Mouse (Mus musculus) forebrain, embryonic 12.5 days (tissue): ENCODE results near the gene Dnajc22. TPM values are rescaled to one million over a fixed set of nuclear protein-coding genes. Genes with fewer than 3 reads are reported as not detected.

Source experiments
- ATAC-seq: fragments of 200-750 bp; cut with Nextera tagmentation; 2 replicates; pipeline ENCODE4 v1.8.0; 2017; ENCODE audit warnings: moderate TSS enrichment; ENCODE audit not compliant: low FRiP score
- H3K27ac ChIP-seq: fragments of 300-500 bp; sonication (generic); 2 replicates; pipeline ENCODE4 v1.5.1; 2016; ENCODE audit warnings: mild to moderate bottlenecking
- H3K27me3 ChIP-seq: fragments of 300-500 bp; sonication (generic); 2 replicates; pipeline ENCODE4 v1.6.1; 2016; ENCODE audit warnings: mild to moderate bottlenecking
- H3K36me3 ChIP-seq: fragments of 300-500 bp; sonication (generic); replicated peaks from 2 replicates; pipeline ENCODE4 v1.6.1; 2016; ENCODE audit warnings: mild to moderate bottlenecking
- H3K4me1 ChIP-seq: fragments of 300-500 bp; sonication (generic); 2 replicates; pipeline ENCODE4 v1.6.1; 2016
- H3K4me2 ChIP-seq: fragments of 300-500 bp; sonication (generic); 2 replicates; pipeline ENCODE4 v1.6.1; 2016; ENCODE audit warnings: mild to moderate bottlenecking, moderate library complexity
- H3K4me3 ChIP-seq: fragments of 300-500 bp; sonication (generic); replicated peaks from 2 replicates; pipeline ENCODE4 v1.5.1; 2016; ENCODE audit warnings: mild to moderate bottlenecking
- H3K9ac ChIP-seq: fragments of 300-500 bp; sonication (generic); 2 replicates; pipeline ENCODE4 v1.6.1; 2016; ENCODE audit warnings: mild to moderate bottlenecking
- H3K9me3 ChIP-seq: fragments of 300-500 bp; sonication (generic); 2 replicates; pipeline ENCODE4 v1.6.1; 2016
- whole genome bisulfite sequencing: fragments of 180-500 bp; shearing (Covaris S2); methylation state at CpG from one replicate; pipeline ENCODE4 v1.1.7; 2016; 5-methylcytosine and 5-hydroxymethylcytosine counted together
- polyA plus RNA-seq: library from polyadenylated mRNA; unstranded; fragments of >200 nt; fragmentation: Nextera tagmentation; extraction: Ambion mirVana; gene quantifications from 2 replicates; pipeline ENCODE4 v1.2.1, GENCODE M21; 2016

The Dnajc22 gene
- polyA plus RNA-seq, 1 experiment from 2014 or later: 1.0 TPM

- H3K27ac ChIP-seq: no peak overlapping the region
- peak; percentile 73 for ATAC-seq
- peak overlapping the region; percentile 27 for H3K4me3 ChIP-seq
- H3K9ac ChIP-seq: peak overlapping the region; percentile 40
- H3K9me3 ChIP-seq: no peaks in the 10 kb centered on the region
- peak overlapping the region; percentile 46 for H3K4me2 ChIP-seq
- H3K27me3 ChIP-seq: peaks cover 100% of the 10 kb centered on the region
- under 1% methylated on average over 21 of the region's 27 CpGs for WGBS
- peaks cover under 1% of the 10 kb centered on the region for H3K36me3 ChIP-seq
- H3K4me1 ChIP-seq: peaks cover 57% of the 10 kb centered on the region
Observed at GRCm38 (mm10) chr15:99088292-99088691, 4.7 kb upstream of the Dnajc22 start.

DNA sequence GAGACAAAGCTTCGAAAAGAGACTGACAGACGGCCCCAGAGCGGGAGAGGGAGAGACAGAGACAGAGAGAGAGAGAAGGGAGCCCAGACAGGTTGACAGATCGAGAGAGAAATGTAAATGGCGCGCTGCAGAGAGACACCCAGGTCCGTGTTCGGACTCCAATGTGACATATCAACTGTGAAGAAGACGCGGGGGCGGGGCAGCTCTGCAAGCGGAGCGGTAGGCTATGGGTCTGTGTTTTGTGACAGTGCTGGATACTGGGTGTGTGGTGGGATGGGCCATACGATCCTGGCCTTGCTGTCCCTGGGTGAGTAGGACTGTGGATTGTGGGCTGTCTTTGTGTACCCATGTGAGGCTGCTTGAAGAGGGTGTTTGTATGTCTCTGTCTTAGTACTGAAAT is 3.9 kb upstream of the Dnajc22 start:
- 9% methylated on average over 14 of the region's 14 CpGs for WGBS
- Histone ChIP-seq H3K4me1 (peaks cover 57% of the 10 kb centered on the region), H3K27me3 (peaks cover 99% of the 10 kb centered on the region), H3K4me2 (peak overlapping the region; percentile 46; the same call in 1 of the 2 replicates), H3K27ac (no peak overlapping the region), H3K9me3 (no peaks in the 10 kb centered on the region), H3K36me3 (no peaks in the 10 kb centered on the region), H3K9ac (no peak overlapping the region), H3K4me3 (no peak overlapping the region)
- ATAC-seq: no peak

DNA sequence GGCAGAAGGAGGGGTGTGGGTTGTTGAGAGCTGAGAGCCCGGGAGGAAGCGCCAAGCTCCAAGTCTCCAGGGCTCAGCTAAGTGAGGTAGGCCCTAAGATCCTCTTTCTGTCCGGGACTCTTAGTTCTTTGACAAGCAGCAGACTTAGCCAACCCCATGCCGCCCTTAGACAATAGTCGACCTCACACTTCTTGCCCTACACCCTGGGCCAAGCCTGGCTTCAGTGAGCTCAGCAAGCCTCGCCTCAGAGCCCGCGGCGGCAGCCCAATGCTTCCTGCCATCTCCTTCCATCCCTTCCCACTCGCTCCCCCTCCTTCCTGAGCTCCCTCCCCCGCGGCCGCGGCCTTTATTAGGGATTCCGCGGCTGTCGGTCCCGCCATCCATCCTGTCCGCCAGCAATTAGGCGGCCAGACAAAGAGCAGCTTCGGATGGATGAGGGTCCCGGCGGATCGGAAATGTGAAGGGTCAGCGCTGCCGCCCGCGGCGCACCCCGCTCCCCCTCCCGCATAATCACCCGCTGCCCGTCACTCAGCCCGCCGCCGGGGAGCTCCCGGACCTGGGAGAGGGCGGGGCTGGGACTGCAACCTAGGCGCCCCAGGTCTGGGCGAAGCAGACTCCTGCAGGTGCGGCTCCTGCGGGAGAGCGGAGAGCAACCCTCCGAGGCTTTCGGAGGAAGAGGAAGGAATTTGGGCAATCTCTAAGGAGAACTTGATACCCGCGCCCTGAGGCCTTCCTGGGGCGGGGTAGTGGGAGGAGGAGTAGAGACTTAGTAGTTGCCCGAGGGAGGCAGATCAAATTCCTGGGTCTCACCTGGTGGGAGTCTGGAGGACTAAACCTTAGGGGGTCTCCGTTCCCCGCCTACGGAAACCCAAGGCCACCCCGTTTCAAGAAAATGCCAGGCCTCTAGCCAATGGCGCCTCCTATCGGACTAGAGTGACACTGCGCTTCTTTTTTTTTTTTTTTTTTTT is 605 bp downstream of the Dnajc22 start:
- Histone ChIP-seq H3K4me2 (peak overlapping the region; percentile 86), H3K4me1 (peaks cover 81% of the 10 kb centered on the region), H3K4me3 (peak overlapping the region; percentile 47), H3K9me3 (no peaks in the 10 kb centered on the region), H3K27me3 (peaks cover 98% of the 10 kb centered on the region), H3K36me3 (no peaks in the 10 kb centered on the region), H3K9ac (peak overlapping the region; percentile 57), H3K27ac (peak overlapping the region; percentile 75)
- WGBS: 1% methylated on average over 56 of the region's 56 CpGs
- peak; percentile 50 for ATAC-seq

DNA sequence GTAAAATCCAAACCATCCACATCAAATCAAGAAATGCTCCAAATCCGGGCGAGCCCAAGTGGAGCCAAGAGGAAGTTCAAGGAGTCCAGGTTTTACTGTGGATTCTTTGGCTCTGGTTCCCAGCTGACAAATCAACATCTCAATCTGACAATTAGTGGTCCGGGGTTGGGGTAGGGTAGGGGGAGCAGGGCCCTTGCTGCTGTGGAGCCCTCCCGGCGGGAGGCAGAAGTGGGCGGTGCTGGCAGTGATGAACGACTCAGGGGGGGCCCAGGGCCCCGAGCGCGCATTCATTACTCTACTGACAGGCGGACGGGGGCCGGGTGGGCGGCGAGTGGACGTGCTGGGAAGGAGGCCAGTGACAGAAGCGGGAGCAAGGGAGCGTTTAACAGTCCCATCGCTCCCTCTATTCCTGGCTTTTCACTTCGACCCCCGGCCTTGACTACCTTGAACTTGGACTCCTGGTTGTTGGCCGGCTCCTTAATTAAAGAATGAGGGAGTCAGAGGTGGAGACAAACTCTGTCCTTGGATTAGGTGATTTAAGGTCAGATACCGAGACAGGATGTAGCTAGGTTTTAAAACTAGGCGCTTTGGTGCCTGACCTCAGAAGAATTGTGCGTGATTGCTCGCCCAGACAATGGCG is 1.8 kb downstream of the Dnajc22 start:
- H3K9ac ChIP-seq: no peak overlapping the region
- WGBS: under 1% methylated on average over 27 of the region's 27 CpGs
- H3K36me3 ChIP-seq: no peaks in the 10 kb centered on the region
- peak overlapping the region; percentile 39 for H3K4me2 ChIP-seq
- no peak overlapping the region for H3K27ac ChIP-seq
- peak; percentile 57 for ATAC-seq
- H3K4me1 ChIP-seq: peaks cover 80% of the 10 kb centered on the region
- H3K4me3 ChIP-seq: peak overlapping the region; percentile 19; the same call in 1 of the 2 replicates
- no peaks in the 10 kb centered on the region for H3K9me3 ChIP-seq
- H3K27me3 ChIP-seq: peaks cover 98% of the 10 kb centered on the region

- H3K4me2 ChIP-seq: peak overlapping the region; percentile 39; the same call in 1 of the 2 replicates
- H3K4me3 ChIP-seq: no peak overlapping the region
- H3K27me3 ChIP-seq: peaks cover 98% of the 10 kb centered on the region
- no peaks in the 10 kb centered on the region for H3K9me3 ChIP-seq
- ATAC-seq: no peak
- no peak overlapping the region for H3K27ac ChIP-seq
- no peaks in the 10 kb centered on the region for H3K36me3 ChIP-seq
- peaks cover 73% of the 10 kb centered on the region for H3K4me1 ChIP-seq
- 9% methylated on average over 6 of the region's 6 CpGs for WGBS
- no peak overlapping the region for H3K9ac ChIP-seq
Observed at GRCm38 (mm10) chr15:99095356-99095755, 2.4 kb downstream of the Dnajc22 start.

GRCm38 (mm10) chr15:99096061-99096793 is 3.3 kb downstream of the Dnajc22 start:
- Histone ChIP-seq H3K36me3 (no peaks in the 10 kb centered on the region), H3K9me3 (no peaks in the 10 kb centered on the region), H3K4me2 (peak overlapping the region; percentile 73), H3K4me1 (peaks cover 65% of the 10 kb centered on the region), H3K9ac (peak overlapping the region; percentile 55; the same call in 1 of the 2 replicates), H3K27ac (no peak overlapping the region), H3K27me3 (peaks cover 96% of the 10 kb centered on the region), H3K4me3 (peak overlapping the region; percentile 42)
- no peak for ATAC-seq
- WGBS: 2% methylated on average over 24 of the region's 24 CpGs

GRCm38 (mm10) chr15:99096831-99097500 is 4.0 kb downstream of the Dnajc22 start:
- ATAC-seq: no peak

GRCm38 (mm10) chr15:99097840-99098492 is 5.0 kb downstream of the Dnajc22 start:
- Histone ChIP-seq H3K4me1 (peaks cover 58% of the 10 kb centered on the region), H3K4me3 (peak overlapping the region; percentile 42), H3K4me2 (peak overlapping the region; percentile 73), H3K9ac (peak overlapping the region; percentile 26), H3K27ac (0 out of 2 replicates have a peak overlapping the region, but pooled peaks have one; percentile 1), H3K9me3 (no peaks in the 10 kb centered on the region), H3K36me3 (no peaks in the 10 kb centered on the region), H3K27me3 (peaks cover 83% of the 10 kb centered on the region)
- under 1% methylated on average over 39 of the region's 39 CpGs for WGBS
- 0 out of 2 replicates have a peak, but pooled peaks have one; percentile 27 for ATAC-seq

More at GRCm38 (mm10) chr15:99096831-99097500, 4.0 kb downstream of the Dnajc22 start:
- H3K27me3 ChIP-seq: peaks cover 93% of the 10 kb centered on the region
- H3K9ac ChIP-seq: peak overlapping the region; percentile 55; the same call in 1 of the 2 replicates
- no peaks in the 10 kb centered on the region for H3K36me3 ChIP-seq
- WGBS: under 1% methylated on average over 52 of the region's 58 CpGs
- no peak overlapping the region for H3K27ac ChIP-seq
- peak overlapping the region; percentile 73 for H3K4me2 ChIP-seq
- peak overlapping the region; percentile 42 for H3K4me3 ChIP-seq
- H3K4me1 ChIP-seq: peaks cover 62% of the 10 kb centered on the region
- H3K9me3 ChIP-seq: no peaks in the 10 kb centered on the region

GRCm38 (mm10) chr15:99098493-99098861 is 5.5 kb downstream of the Dnajc22 start:
- no peaks in the 10 kb centered on the region for H3K36me3 ChIP-seq
- H3K4me2 ChIP-seq: peak overlapping the region; percentile 73
- ATAC-seq: no peak
- WGBS: 1% methylated on average over 9 of the region's 9 CpGs
- H3K9me3 ChIP-seq: no peaks in the 10 kb centered on the region
- H3K27me3 ChIP-seq: peaks cover 78% of the 10 kb centered on the region
- H3K9ac ChIP-seq: 0 out of 2 replicates have a peak overlapping the region, but pooled peaks have one; percentile 26
- H3K4me1 ChIP-seq: peaks cover 52% of the 10 kb centered on the region
- H3K27ac ChIP-seq: no peak overlapping the region
- peak overlapping the region; percentile 42 for H3K4me3 ChIP-seq

GRCm38 (mm10) chr15:99099139-99099556 is 6.2 kb downstream of the Dnajc22 start:
- no peaks in the 10 kb centered on the region for H3K36me3 ChIP-seq
- WGBS: 1% methylated on average over 15 of the region's 15 CpGs
- no peak overlapping the region; the same call in 1 of the 2 replicates for H3K4me3 ChIP-seq
- peaks cover 47% of the 10 kb centered on the region for H3K4me1 ChIP-seq
- ATAC-seq: peak; percentile 41; the same call in 1 of the 2 replicates
- H3K9me3 ChIP-seq: no peaks in the 10 kb centered on the region
- no peak overlapping the region for H3K9ac ChIP-seq
- H3K27me3 ChIP-seq: peaks cover 73% of the 10 kb centered on the region
- H3K4me2 ChIP-seq: peak overlapping the region; percentile 73
- no peak overlapping the region for H3K27ac ChIP-seq

DNA sequence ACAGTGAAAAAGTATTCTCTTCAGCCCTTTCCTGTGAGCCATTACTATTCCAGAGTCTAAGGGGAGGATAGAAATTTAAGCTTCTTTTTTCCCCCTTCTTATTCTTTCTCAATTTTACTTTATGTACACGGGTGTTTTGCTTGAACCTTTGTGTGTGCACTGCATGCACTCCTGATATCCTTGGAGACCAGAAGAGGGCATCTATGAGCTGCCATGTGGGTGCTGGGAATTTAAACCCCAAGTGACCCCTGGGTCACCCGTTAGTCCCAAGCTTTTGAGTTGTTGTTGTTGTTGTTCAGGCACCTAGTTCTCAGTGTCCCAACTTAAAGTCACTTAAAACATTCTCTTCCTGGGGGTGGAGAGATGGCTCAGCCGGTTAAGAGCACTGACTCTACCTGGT is 7.0 kb downstream of the Dnajc22 start:
- no peak overlapping the region for H3K27ac ChIP-seq
- H3K4me2 ChIP-seq: no peak overlapping the region
- 47% methylated on average over 3 of the region's 3 CpGs for WGBS
- H3K27me3 ChIP-seq: peaks cover 65% of the 10 kb centered on the region
- H3K9me3 ChIP-seq: no peaks in the 10 kb centered on the region
- no peak for ATAC-seq
- H3K4me1 ChIP-seq: peaks cover 42% of the 10 kb centered on the region
- no peak overlapping the region for H3K4me3 ChIP-seq
- H3K36me3 ChIP-seq: no peaks in the 10 kb centered on the region
- H3K9ac ChIP-seq: no peak overlapping the region
